Mouse (Mus musculus) spleen, postnatal 14 days (tissue): ENCODE measurements around the gene Cplx2.

Experiments used
- DNase-seq, 2 experiments: peaks; one replicate each; pipeline ENCODE4 v3.0.0; 2021 to 2022; ENCODE audit warnings: low spot score in 2 of 2

The Cplx2 gene

GRCm38 (mm10) chr13:54402346-54402745, 31.2 kb downstream of the Cplx2 start:
- DNase-seq, result no peak

GRCm38 (mm10) chr13:54403224-54404070, 32.3 kb downstream of the Cplx2 start:
- DNase-seq, result no peak

- no peak for DNase-seq
Measured at GRCm38 (mm10) chr13:54404205-54404604, 33.1 kb downstream of the Cplx2 start.

- no peak for DNase-seq
Measured at GRCm38 (mm10) chr13:54405805-54406204, 34.7 kb downstream of the Cplx2 start.

GRCm38 (mm10) chr13:54411656-54412055, 40.5 kb downstream of the Cplx2 start:
- DNase-seq, result no peak

GRCm38 (mm10) chr13:54412236-54412635, 41.1 kb downstream of the Cplx2 start:
- no peak for DNase-seq

GRCm38 (mm10) chr13:54412721-54413120, 41.6 kb downstream of the Cplx2 start:
- DNase-seq, result no peak

GRCm38 (mm10) chr13:54415059-54415458, 43.9 kb downstream of the Cplx2 start:
- DNase-seq, result no peak

GRCm38 (mm10) chr13:54418781-54419327, 47.7 kb downstream of the Cplx2 start:
- DNase-seq, result no peak

GRCm38 (mm10) chr13:54420226-54420625, 49.1 kb downstream of the Cplx2 start:
- DNase-seq, result no peak

- DNase-seq, result peak in 1 of 2 experiments; percentile 47
Measured at GRCm38 (mm10) chr13:54425269-54425668, 54.1 kb downstream of the Cplx2 start.

GRCm38 (mm10) chr13:54426781-54427655, 55.9 kb downstream of the Cplx2 start:
- no peak for DNase-seq

GRCm38 (mm10) chr13:54428771-54429170, 57.6 kb downstream of the Cplx2 start:
- no peak for DNase-seq

- DNase-seq, result no peak
Measured at GRCm38 (mm10) chr13:54430051-54430450, 58.9 kb downstream of the Cplx2 start.

- DNase-seq, result no peak
Measured at GRCm38 (mm10) chr13:54431161-54431560, 60.0 kb downstream of the Cplx2 start.
